Mouse (Mus musculus) ES-CJ7 (cell line): ENCODE measurements at regions not wholly inside any gene's neighbourhood (a gene's known extent, or its start where the extent isn't known, plus 50 kb on each side); places are given as distances from the start of the nearest gene placed in this dataset.

ENCODE experiments used
- DNase-seq: peaks from one replicate; pipeline ENCODE4 v3.0.0; 2011; ENCODE audit warnings: low read depth, low spot score

DNA sequence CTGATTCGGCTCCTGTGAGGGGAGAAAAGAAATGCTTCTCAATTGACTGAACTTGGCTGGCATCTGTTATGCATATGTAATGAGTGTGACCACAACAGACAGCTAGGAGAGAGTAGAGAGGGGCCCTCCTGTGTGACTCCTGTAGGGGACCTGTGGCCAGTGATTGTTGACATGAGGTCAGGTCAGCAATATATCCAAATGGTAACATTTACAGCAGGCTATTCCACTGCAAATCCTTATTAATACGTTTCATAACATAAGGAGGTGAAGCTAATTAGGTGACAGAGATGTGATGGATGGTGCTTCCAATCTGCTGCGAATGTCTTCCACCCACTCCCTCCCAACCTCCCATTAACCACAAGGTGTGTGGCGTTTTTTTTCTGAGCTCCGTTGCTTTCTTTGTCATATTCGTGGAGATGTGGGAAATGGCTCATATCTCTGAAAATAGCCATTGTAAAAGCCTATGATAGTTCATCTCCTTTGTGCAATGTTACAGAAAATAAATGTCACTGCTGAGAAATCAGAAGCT, 309.5 kb downstream of the Irx1 start:
- DNase-seq = no peak

DNA sequence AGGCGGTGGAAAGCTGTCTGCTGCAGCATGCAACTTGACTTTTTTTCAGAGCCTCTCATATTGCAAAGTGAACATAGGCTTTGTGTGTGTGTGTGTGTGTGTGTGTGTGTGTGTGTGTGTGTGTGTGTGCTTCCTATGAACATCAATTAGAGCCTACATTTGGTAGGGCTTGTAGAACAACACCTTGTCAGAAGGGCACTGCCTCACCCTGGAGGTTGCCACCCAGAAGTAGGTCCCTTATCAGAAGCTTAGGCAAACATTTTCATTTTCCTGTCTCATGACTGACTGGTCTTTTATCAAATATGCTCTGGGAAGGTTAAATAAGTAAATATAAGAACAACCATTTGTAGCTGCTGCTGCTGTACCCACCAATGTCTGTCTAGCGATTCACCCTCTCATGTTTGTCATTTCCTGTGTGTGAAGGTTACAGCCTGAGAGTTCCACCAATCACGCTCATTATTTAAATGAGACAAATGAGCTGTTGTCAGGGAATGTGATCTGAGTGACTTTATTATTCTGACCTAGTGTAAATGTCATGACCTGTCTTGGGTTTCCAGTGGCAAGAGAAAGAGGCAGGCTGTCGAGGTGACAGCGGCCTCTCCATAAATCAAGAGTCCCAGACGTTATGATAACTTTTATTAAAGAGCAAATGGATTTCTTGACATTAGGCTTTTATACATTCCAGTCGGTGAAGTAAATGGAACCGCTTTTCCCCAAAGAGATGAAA, 310.1 kb downstream of the Irx1 start:
- DNase-seq = no peak

DNA sequence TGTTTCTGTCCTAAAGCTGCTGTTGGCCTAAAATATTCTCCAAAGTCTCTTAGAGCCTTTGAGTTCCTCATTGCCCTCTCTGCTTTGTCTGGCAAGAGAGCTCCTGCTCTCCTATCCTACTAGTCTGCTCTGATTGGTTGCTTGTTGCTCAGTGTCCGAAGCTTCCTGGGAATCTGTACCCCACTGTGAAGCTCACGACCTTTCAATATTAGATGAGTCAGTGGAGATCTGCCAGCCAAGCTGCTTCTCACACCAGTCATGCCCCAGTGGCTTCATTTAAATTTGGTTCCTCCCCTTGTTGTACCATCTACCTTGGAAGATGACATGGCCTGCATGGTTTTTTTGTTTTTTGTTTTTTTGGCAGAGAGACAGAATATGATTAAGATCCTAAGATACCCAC, 313.6 kb downstream of the Irx1 start:
- DNase-seq = no peak

DNA sequence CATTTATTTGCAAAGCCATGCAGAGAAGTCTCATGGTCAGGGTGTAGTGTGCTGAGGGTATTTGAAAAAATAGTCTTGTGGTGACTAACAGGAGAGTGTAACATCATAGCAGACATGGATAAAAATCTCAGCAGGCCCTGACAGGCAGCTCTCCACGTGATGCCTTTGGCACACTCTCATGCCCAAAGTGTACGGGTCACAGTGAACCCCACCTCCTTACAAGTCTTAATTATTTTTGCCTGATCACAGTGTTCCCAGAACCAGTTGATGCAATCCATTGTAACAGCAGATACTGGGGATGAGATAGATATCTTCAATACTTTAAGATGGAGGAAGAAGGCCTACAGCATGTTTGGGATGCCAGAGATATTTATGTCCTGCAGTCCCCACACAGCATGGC, 314.5 kb downstream of the Irx1 start:
- DNase-seq = no peak

DNA sequence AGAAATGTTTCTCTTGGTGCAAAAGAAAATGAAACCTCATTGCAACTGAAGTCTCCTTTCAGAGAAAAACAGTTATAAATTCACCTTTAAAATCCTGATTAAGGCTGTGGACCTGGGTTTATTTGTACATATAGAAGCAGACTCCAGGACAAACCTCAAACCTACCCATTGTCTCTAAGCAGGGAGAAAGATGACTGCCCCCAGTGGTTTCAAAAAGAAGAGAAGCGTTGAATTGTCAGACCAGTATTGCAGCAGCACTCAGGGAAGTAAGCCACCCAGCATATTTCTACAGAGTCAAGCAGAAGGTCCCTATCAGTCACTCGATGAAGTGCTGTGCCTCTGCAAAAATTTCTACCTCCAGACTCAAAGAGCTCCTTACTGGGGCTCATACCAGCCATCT, 332.1 kb downstream of the Irx1 start:
- no peak for DNase-seq

DNA sequence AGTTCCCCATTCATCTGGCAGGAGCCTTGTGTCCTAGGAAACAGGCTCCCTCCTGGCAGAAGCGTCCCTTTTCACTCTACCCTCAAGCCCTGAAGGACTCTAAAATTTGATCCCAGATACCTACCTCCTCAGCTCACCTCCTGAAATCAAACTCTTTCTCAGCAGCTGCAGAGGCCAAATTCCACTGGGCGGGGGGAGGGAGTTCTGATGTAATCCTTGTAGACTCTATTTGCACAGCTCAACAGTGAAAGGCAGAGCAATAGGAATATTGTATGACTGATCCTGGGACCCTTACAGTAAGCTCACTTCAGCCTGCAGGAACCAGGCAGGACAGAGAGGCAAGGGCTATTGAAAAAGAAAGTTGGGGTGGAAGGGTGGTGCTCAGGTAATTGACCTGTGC, 346.3 kb downstream of the Irx1 start:
- no peak for DNase-seq

DNA sequence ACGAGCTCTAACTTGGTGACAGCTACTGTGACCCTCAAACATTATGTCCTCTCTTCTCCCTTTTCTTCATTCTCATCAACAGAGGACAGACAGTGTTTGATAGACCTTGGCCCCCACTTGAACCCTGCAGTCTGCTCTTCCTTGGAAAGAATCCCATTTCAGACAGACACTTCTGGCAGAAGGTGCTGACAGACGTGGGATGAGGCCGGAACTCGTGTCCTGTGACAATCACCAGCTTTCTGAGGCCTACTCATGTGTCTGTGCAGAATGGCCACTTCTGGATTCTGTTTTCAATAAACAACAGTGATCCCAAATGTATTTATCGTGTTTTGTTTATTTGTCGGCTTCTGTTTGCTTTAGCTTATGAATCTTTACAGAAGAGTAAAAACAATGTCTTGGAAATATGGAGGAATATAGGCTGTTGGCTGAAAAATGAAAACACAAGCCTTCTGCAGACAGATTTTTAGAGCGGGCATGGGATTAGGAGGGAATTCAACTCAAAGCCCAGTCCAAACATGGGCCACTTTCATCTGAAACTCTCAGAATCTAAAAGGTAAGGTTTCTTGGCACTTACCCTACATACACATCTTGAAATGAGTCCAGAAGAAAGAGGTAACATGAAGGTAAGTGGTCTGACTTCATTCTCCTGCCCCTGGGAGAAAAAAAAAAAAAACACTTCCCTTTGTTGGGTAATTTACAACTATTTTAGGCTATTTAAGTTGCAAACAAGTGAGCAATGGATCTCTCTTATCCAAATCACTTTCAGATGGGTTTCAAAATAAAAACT, 350.9 kb downstream of the Irx1 start:
- no peak for DNase-seq

DNA sequence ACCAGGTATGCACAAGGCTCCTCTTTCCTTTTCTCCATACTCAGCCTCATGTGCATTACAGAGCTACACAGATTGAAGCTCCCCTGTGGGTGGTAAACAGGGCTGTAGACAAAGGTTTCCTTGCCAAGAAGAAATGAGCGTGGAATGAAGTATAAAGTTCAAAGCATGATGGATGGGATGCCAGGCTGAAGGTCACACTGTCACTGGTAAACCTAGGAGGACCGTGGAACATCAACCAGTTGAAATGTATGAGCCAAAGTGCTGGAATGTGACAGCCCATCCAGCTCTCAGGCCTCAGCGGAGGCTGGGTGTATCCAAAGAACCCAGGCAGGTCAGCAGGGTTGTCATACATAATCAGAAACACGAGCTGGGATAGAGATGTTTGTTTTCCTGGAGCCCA, 381.0 kb downstream of the Irx1 start:
- no peak for DNase-seq

DNA sequence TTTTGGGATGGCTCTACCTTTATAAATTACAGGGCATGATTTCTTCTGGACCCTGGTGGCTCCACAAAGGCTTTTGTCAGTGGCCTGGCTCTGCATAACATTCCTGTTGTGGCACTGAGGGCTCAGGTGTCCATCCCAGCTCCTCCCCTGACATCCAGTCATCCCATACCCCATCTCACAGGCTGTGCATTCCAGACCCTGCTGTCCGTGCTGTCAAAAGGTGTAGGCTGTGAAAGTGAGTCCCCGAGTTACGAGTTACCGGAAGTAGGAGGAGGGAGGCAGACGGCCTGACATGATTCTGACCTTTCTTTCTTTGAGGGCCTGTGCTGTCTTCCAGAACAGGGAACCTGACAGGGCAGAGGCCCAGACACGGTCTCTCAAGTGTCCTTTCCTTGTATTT, 397.6 kb downstream of the Irx1 start:
- DNase-seq = no peak

DNA sequence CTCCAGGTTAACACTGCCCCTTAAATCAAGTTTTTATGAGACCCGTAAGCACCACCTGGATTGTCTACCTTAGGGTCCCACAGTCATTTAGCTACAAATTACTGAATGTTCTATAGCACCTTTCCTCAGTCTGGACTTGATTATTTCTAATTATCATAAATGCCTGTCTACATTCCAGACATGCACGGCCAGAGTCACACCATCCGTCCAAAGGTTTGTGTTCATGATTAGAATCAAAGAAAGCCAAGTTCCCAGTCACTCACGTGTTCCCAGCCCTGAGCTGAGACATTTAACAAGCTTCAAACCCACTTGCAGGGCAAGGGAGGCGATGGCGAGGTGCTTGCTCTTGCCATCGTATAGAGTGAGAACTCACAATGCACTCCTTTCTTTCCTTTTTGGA, 398.1 kb downstream of the Irx1 start:
- DNase-seq = no peak

DNA sequence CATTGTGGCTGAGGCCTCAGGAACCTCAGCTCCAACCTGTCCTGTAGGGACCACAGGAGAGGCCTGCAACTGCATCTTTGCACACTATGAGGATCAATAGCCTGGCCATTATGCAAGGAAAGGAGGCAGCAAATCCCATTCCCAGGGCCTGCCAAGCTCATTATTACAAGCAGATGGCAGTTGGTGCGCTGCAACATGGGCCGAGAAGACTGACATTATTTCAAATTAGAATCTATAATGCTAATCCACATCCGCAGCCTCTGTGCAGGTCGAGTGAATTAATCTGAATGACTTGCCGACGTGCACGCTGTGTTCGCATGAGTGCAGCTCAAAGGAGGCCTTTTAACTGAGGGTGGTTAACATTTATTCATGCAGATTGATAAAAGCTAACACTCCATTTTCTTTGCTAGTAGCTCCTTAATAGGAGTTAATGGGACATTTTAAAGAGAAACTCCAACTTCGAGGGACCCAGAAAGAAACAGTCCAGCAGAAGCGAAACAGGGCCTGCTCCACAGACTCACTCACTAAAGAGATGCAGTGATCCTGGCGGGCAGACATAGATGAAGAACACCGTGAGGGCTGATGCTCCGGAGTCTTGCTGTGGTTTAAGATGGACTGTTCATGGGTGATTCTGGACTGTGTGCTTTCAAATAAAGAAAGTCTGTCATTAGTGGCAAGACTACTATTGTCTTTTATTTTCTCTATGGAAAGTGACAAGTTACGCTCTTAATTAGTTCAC, 404.9 kb downstream of the Irx1 start:
- DNase-seq = no peak

DNA sequence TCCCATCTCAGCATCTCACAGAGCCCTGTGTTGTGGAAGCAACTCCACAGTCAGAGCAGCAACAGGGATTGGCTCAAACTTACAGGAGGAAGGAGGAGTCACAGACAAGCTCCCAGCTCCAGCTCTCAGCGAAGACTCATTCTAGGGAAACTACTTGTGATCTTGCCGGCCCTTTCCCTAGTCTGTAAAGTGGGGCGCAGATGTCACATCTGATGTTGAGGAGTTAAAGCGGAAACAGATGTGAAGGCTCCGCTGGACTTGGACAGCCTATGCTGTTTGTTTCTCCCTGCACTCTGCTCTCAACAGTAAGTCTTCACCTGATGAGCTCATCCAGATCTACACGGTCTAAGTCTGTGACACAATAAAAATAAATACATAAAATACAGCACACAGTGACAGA, 408.1 kb downstream of the Irx1 start:
- DNase-seq = no peak

DNA sequence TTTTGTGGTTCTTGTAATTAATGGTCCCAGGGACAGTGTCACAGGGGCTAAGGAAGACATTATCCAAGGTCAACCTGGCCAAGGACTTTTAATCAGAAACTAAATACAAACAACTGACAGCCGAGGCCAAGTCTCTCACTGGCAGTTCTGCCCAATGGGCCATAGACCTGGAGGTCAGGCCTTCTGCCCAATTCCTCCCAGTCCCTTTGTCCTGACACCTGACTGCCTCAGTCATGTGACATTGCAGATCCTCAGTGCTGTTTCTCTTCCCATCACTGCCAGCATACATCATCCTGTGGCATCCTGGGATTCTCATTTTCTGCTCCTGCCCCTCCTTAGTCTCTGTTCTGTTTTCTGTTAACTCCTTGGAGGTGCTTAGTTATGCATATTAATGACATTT, 413.4 kb downstream of the Irx1 start:
- DNase-seq = no peak

DNA sequence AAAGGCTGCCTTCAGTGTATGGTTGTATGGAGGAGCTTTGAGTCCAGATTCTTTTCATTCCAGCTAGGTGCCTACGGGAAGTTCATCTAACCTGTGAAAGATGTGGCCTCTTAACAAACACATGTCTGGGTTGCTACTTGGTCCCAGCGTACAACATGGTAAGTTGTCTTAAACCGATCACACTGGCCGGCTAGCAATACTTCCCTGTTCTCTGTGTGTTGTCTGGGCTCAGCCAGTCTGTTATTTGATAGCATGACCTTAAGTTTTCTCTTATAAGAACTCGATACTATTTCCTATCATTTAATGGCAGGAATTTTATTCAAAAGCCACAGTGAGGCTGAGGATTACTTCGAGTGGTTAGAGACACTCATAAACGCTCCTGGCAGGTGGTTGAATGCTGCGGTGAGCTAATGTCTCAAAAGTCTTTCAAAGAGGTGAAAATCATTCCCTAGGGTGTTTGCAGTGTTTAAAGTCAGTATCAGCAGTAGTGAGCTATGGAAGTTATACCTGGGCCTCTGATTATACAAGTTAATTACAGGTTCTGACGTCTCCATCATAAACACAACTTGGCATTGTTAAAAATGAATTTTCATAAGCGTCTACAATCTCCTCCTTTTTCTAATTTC, 414.2 kb downstream of the Irx1 start:
- no peak for DNase-seq

DNA sequence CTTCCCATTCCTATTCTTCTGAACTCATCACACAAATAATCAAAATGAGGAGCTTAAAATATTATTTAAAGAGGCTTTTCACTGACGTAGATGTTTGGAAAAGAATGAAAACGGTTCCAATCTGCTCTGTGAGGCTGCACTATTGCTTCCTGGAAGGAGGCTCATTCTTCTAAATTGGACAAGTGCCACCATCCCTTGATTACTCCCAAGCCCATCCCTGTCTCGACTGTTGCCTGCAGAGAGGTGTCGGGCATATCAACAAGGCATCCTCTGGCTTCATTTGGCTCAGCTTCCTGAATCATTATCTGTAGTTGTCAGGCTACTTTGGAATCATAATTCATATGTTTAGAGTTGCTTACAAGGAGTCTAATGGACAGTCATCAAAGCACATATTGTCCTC, 425.3 kb downstream of the Irx1 start:
- no peak for DNase-seq

DNA sequence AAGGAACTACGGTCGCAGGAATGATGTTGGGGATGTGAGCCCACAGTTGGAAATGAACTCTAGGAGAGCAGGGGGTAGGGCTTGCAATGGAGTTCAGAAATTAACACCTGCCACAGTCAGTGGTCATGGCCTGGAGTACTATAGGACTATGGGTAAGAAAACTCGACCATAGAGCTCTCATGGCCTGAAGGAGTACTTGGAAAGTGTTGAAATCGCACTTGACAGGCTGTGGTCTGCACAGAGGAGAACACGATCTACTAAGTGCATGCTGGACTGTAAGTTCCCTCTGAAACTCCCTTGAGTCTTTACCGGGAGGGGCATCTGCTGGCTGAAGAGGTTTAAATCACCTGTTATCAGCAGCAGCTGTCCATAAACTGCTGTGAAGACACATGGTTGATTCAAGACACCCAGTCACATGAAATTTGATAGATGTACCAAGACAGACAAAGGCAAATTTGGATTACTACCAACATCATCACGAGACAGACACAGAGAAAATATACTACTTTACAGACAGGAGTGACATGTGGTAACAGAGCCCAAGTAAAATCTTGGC, 430.6 kb downstream of the Irx1 start:
- no peak for DNase-seq

DNA sequence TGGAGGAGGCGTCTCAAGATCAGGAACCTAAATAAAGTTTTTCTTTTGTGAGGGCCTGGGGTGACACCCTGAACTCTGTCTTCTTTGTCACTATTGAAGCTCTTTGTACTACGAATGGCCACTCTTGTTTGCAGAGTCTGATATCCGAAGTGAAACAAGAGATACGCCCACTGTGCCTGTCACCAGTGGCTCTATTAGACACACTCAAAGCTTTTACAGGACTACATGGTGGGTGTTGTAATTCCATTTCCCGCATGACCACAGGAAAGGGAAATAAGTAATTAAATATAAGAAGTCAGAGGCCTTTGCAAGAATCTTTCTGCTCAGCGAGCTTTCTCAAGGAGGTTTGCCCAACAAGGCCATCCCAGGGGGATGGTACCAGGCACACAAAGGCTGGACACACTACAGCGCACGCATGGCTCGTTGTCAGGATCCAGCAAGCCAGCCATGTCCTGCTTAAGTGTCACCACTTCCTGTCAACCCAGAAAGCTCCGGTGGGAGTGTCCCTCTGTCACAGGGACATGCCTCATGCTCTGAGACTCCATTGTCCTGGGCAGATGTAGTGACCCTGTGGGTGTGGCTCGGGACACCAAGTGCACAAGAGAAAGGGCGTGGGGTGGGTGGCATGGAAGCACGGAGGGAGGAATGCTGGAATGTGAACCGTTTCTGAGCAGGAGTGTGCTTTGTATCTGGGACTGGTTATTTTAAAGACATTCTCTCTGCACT, 434.0 kb downstream of the Irx1 start:
- DNase-seq = no peak

DNA sequence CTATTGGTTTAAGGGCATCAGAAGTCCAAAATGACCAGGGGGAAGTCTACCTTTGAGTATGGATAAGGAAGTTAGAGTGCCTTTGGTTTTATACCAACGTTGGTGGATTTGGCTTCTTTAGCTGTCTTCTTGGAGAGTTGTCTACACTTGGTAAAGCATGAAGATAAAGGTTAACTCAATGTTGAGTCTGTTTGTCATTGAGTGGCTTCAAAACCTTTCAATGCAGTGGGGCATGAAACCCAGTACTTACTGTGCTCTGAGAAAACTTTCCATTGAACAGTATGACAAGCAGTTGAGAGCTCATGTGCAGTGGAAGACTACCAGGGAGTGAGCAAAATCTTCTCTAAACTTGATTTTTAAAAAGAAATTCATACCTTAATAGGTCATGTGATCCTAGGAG, 445.7 kb downstream of the Irx1 start:
- no peak for DNase-seq

DNA sequence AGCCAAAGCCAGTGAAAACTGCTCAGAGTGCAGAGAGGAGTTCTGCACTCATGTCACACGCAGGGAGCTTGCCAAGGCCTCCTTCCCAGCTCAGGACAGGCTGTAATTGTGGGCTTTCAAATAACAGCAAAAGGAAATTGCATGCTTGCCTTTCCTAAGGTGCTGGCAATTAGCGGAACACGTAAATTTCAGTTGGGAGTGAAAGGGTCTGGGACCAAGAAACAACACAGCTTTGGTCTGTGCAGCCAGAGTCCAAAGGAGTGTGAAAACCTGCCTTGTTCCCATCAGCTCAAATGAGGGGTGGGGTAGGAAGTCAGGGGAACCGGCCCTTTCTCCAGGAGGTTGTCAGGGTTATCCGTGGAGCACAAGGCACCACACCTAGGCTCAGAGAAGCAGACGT, 450.3 kb downstream of the Irx1 start:
- no peak for DNase-seq

DNA sequence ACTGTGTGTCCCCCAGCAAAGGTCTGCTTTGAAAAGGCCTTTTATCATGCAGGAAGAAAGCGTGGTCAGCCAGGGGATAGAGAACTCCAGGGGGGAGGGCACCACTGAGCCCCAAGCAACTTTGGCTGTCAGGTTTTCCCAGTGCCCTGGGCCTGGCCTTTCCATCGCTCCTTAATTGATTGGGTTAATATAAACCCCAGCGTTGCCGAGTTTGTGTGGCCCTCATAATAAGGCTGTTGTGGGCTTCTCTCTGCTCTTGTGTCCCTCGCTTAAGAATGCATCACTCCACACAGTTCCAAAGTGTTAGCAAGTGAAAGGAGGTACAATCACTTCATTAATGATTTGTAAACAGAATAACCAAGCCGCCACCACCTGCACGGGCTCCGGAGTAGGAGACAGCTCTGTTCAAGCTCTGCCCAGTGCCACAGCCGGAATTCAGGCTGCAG, 455.5 kb downstream of the Irx1 start:
- DNase-seq = no peak

DNA sequence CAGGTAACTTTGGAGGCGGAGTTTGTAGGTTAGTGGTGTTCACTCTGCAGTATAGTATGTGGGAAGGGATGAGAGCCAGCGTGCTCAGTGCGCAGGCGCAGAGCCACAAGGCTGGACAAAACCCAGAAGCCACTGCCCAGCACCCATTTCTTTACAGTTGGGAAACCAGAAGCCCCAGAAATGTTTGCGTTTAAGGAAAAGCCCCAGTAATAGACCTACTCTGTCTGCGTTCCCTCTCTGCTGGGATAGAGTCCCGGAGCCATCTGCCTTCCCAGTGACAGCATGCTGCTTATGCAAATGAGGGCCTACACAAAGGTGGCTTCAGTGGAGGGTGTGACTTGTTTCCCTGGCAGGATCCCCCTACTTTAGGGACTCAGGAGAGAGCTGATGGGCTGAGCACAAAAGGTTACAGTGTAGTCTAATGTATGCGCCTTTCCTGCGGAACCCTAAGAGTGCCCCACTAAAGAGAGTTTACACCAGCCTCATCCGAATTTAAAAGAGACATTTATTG, 456.0 kb downstream of the Irx1 start:
- DNase-seq = peak; percentile 90
